Mouse (Mus musculus): Measurements from ENCODE around the gene Hist1h3a. TPM values are rescaled to one million over a fixed set of nuclear protein-coding genes. Genes with fewer than 3 reads are reported as not detected.
"Not testable (repeated sequence)": the region's sequence is repeated elsewhere in the genome, so short reads cannot be mapped to it uniquely, and the experiment has no call there.

The Hist1h3a gene
- polyA plus RNA-seq, 1 experiment from 2014 or later: 3.4 TPM

- Histone ChIP-seq H3K9ac (ENCODE audit: low read depth, low read length) (peak within 1 kb of the TSS; percentile 54), H3K27ac (ENCODE audit: low read depth, low read length) (peak within 1 kb of the TSS; percentile 93), H3K4me2 (replicated peaks; ENCODE audit: low read depth, low read length) (peak within 1 kb of the TSS; percentile 59), H3K4me3 (ENCODE audit: low read depth, low read length) (peak within 1 kb of the TSS; percentile 31)
- H3K36me3 ChIP-seq (ENCODE audit: control insufficient read depth, insufficient read depth, low read length); H3K4me1 ChIP-seq (replicated peaks; ENCODE audit: control insufficient read depth, insufficient read depth, low read length); H3K9me3 ChIP-seq (ENCODE audit: control insufficient read depth, low read length); H3K27me3 ChIP-seq (ENCODE audit: control insufficient read depth, insufficient read depth, low read length): not testable (repeated sequence)
- WGBS: 1% methylated on average over 36 of the region's 58 CpGs
- ATAC-seq (ENCODE audit: low FRiP score): peak; percentile 92
- peak; percentile 76 for DNase-seq (ENCODE audit: low spot score)
These were observed 15.7 kb downstream of the Hist1h3a start, which contains the start of gene Hist1h2bb for GRCm38 (mm10) chr13:23746201-23747080. Gene Hist1h2bb, plus strand, starts transcription at chr13:23746734.

GRCm38 (mm10) chr13:23745381-23746161 is 16.6 kb downstream of the Hist1h3a start, which contains the start of gene Hist1h3c:
Gene Hist1h3c, minus strand, starts transcription at chr13:23745602.
- H3K9me3 ChIP-seq (ENCODE audit: control insufficient read depth, low read length): no peaks in the 10 kb centered on the region
- no peaks in the 10 kb centered on the region for H3K27me3 ChIP-seq (ENCODE audit: control insufficient read depth, insufficient read depth, low read length)
- H3K4me2 ChIP-seq (replicated peaks; ENCODE audit: low read depth, low read length): peak within 1 kb of the TSS; percentile 59
- peak within 1 kb of the TSS; percentile 31 for H3K4me3 ChIP-seq (ENCODE audit: low read depth, low read length)
- 1% methylated on average over 28 of the region's 28 CpGs for WGBS
- peaks cover 4% of the 10 kb centered on the region; the same call in 1 of the 2 replicates for H3K4me1 ChIP-seq (replicated peaks; ENCODE audit: control insufficient read depth, insufficient read depth, low read length)
- peak within 1 kb of the TSS; percentile 93 for H3K27ac ChIP-seq (ENCODE audit: low read depth, low read length)
- H3K36me3 ChIP-seq (ENCODE audit: control insufficient read depth, insufficient read depth, low read length): no peaks in the 10 kb centered on the region
- DNase-seq (ENCODE audit: low spot score) (peak; percentile 87), ATAC-seq (ENCODE audit: low FRiP score) (peak; percentile 74)
- H3K9ac ChIP-seq (ENCODE audit: low read depth, low read length): peak within 1 kb of the TSS; percentile 40

GRCm38 (mm10) chr13:23744421-23745380 is 17.5 kb downstream of the Hist1h3a start:
- Histone ChIP-seq H3K9ac (ENCODE audit: low read depth, low read length) (peak overlapping the region; percentile 32; the same call in 1 of the 2 replicates), H3K27me3 (ENCODE audit: control insufficient read depth, insufficient read depth, low read length) (no peaks in the 10 kb centered on the region), H3K4me1 (replicated peaks; ENCODE audit: control insufficient read depth, insufficient read depth, low read length) (peaks cover 7% of the 10 kb centered on the region; the same call in 1 of the 2 replicates), H3K4me2 (replicated peaks; ENCODE audit: low read depth, low read length) (peak overlapping the region; percentile 39), H3K4me3 (ENCODE audit: low read depth, low read length) (peak overlapping the region; percentile 30), H3K9me3 (ENCODE audit: control insufficient read depth, low read length) (no peaks in the 10 kb centered on the region), H3K27ac (ENCODE audit: low read depth, low read length) (peak overlapping the region; percentile 66), H3K36me3 (ENCODE audit: control insufficient read depth, insufficient read depth, low read length) (no peaks in the 10 kb centered on the region)
- peak; percentile 43 for DNase-seq (ENCODE audit: low spot score)
- WGBS: 2% methylated on average over 13 of the region's 36 CpGs
- ATAC-seq (ENCODE audit: low FRiP score): no peak

GRCm38 (mm10) chr13:23743963-23744362 is 18.2 kb downstream of the Hist1h3a start:
- H3K27me3 ChIP-seq (ENCODE audit: control insufficient read depth, insufficient read depth, low read length): no peaks in the 10 kb centered on the region
- peak overlapping the region; percentile 19; the same call in 1 of the 2 replicates for H3K9ac ChIP-seq (ENCODE audit: low read depth, low read length)
- DNase-seq (ENCODE audit: low spot score) (peak; percentile 34), ATAC-seq (ENCODE audit: low FRiP score) (no peak)
- H3K27ac ChIP-seq (ENCODE audit: low read depth, low read length): peak overlapping the region; percentile 66
- H3K4me2 ChIP-seq (replicated peaks; ENCODE audit: low read depth, low read length): peak overlapping the region; percentile 39
- H3K36me3 ChIP-seq (ENCODE audit: control insufficient read depth, insufficient read depth, low read length): no peaks in the 10 kb centered on the region
- WGBS: 50% methylated on average over 4 of the region's 4 CpGs
- H3K4me1 ChIP-seq (replicated peaks; ENCODE audit: control insufficient read depth, insufficient read depth, low read length): peaks cover 7% of the 10 kb centered on the region; the same call in 1 of the 2 replicates
- H3K4me3 ChIP-seq (ENCODE audit: low read depth, low read length): peak overlapping the region; percentile 30; the same call in 1 of the 2 replicates
- no peaks in the 10 kb centered on the region for H3K9me3 ChIP-seq (ENCODE audit: control insufficient read depth, low read length)

- no peaks in the 10 kb centered on the region for H3K27me3 ChIP-seq (ENCODE audit: control insufficient read depth, insufficient read depth, low read length)
- no peak for ATAC-seq (ENCODE audit: low FRiP score)
- H3K9me3 ChIP-seq (ENCODE audit: control insufficient read depth, low read length): no peaks in the 10 kb centered on the region
- H3K9ac ChIP-seq (ENCODE audit: low read depth, low read length): no peak overlapping the region
- no peak for DNase-seq (ENCODE audit: low spot score)
- H3K36me3 ChIP-seq (ENCODE audit: control insufficient read depth, insufficient read depth, low read length): no peaks in the 10 kb centered on the region
- H3K4me1 ChIP-seq (replicated peaks; ENCODE audit: control insufficient read depth, insufficient read depth, low read length): peaks cover 7% of the 10 kb centered on the region; the same call in 1 of the 2 replicates
- no peak overlapping the region for H3K4me3 ChIP-seq (ENCODE audit: low read depth, low read length)
- H3K27ac ChIP-seq (ENCODE audit: low read depth, low read length): no peak overlapping the region
- no peak overlapping the region for H3K4me2 ChIP-seq (replicated peaks; ENCODE audit: low read depth, low read length)
- WGBS: 79% methylated on average over 5 of the region's 5 CpGs
These were observed 19.0 kb downstream of the Hist1h3a start for GRCm38 (mm10) chr13:23743215-23743614.

GRCm38 (mm10) chr13:23742007-23742406 is 20.2 kb downstream of the Hist1h3a start:
- Histone ChIP-seq H3K36me3 (ENCODE audit: control insufficient read depth, insufficient read depth, low read length) (no peaks in the 10 kb centered on the region), H3K4me3 (ENCODE audit: low read depth, low read length) (no peak overlapping the region), H3K4me1 (replicated peaks; ENCODE audit: control insufficient read depth, insufficient read depth, low read length) (0 out of 2 replicates have a peak, but pooled peaks cover 3% of the 10 kb centered on the region), H3K27ac (ENCODE audit: low read depth, low read length) (no peak overlapping the region), H3K27me3 (ENCODE audit: control insufficient read depth, insufficient read depth, low read length) (no peaks in the 10 kb centered on the region), H3K9me3 (ENCODE audit: control insufficient read depth, low read length) (no peaks in the 10 kb centered on the region), H3K9ac (ENCODE audit: low read depth, low read length) (no peak overlapping the region), H3K4me2 (replicated peaks; ENCODE audit: low read depth, low read length) (no peak overlapping the region; the same call in 1 of the 2 replicates)
- DNase-seq (ENCODE audit: low spot score) (no peak), ATAC-seq (ENCODE audit: low FRiP score) (no peak)

- Histone ChIP-seq H3K4me3 (ENCODE audit: low read depth, low read length) (no peak overlapping the region), H3K27ac (ENCODE audit: low read depth, low read length) (0 out of 2 replicates have a peak overlapping the region, but pooled peaks have one; percentile 20)
- ATAC-seq (ENCODE audit: low FRiP score): no peak
These were observed 21.3 kb downstream of the Hist1h3a start for GRCm38 (mm10) chr13:23740910-23741309.

More at GRCm38 (mm10) chr13:23740910-23741309, 21.3 kb downstream of the Hist1h3a start:
- Histone ChIP-seq H3K4me2 (replicated peaks; ENCODE audit: low read depth, low read length) (peak overlapping the region; percentile 96; the same call in 1 of the 2 replicates), H3K36me3 (ENCODE audit: control insufficient read depth, insufficient read depth, low read length) (no peaks in the 10 kb centered on the region), H3K4me1 (replicated peaks; ENCODE audit: control insufficient read depth, insufficient read depth, low read length) (0 out of 2 replicates have a peak, but pooled peaks cover 3% of the 10 kb centered on the region), H3K9ac (ENCODE audit: low read depth, low read length) (peak overlapping the region; percentile 27; the same call in 1 of the 2 replicates), H3K27me3 (ENCODE audit: control insufficient read depth, insufficient read depth, low read length) (no peaks in the 10 kb centered on the region), H3K9me3 (ENCODE audit: control insufficient read depth, low read length) (no peaks in the 10 kb centered on the region)
- DNase-seq (ENCODE audit: low spot score): no peak
- 47% methylated on average over 5 of the region's 5 CpGs for WGBS
